Comparison of ENCODE assay signal across 9 mouse cellular contexts in genomic region chr2:164996848-164997720, GRCm38 (mm10). TPM values are rescaled to one million over a fixed set of nuclear protein-coding genes. Genes with fewer than 3 reads are reported as not detected.
DNase-seq lines count a peak whose midpoint lies in the region; ATAC-seq and TF ChIP-seq lines count a peak whose summit lies in the region.
"Had no signal": no experiment of that assay in that cellular context is flagged by ENCODE, and none has a peak within 500 bp of the region (broad histone marks: within the 10 kb centered on the region; RNA-seq: fewer than 3 reads in every experiment).

No protein-coding gene starts in this region.

- ATAC-seq in hindbrain, embryonic 15.5 days (ENCODE audit: low FRiP score, low read depth): no peak
- no peak for ATAC-seq in midbrain, embryonic 12.5 days (ENCODE audit: low FRiP score, low read depth)
- no peak for ATAC-seq in granulocyte monocyte progenitor cell, adult 5-6 weeks (replicated peaks; ENCODE audit: poor library complexity, severe bottlenecking)

- peak overlapping the region; percentile 48 for H3K4me2 ChIP-seq in hindbrain, embryonic 15.5 days
- peak overlapping the region; percentile 43 for H3K4me2 ChIP-seq in midbrain, embryonic 12.5 days (replicated peaks)

- H3K4me3 ChIP-seq in heart, adult 2 months: peak overlapping the region; percentile 55
- peak overlapping the region; percentile 53 for H3K4me3 ChIP-seq in embryonic facial prominence, embryonic 10.5 days
- peak overlapping the region; percentile 14 for H3K4me3 ChIP-seq in hindbrain, embryonic 15.5 days
- H3K4me3 ChIP-seq in midbrain, embryonic 12.5 days: peak overlapping the region; percentile 28

- intact Hi-C loops in heart, adult 2 months (cut with DNase I): no loop called here
- intact Hi-C loops in heart, postnatal 25 days (cut with DNase I): no loop called here

- no peaks in the 10 kb centered on the region for H3K9me3 ChIP-seq in embryonic facial prominence, embryonic 10.5 days
- no peaks in the 10 kb centered on the region for H3K9me3 ChIP-seq in hindbrain, embryonic 15.5 days
- H3K9me3 ChIP-seq in midbrain, embryonic 12.5 days: no peaks in the 10 kb centered on the region
- H3K9me3 ChIP-seq: G1E had no signal

- WGBS in heart, adult 2 months: 10% methylated on average over 49 of the region's 49 CpGs
- 8% methylated on average over 49 of the region's 49 CpGs for WGBS in embryonic facial prominence, embryonic 10.5 days
- 12% methylated on average over 48 of the region's 49 CpGs for WGBS in hindbrain, embryonic 15.5 days
- WGBS in midbrain, embryonic 12.5 days: 11% methylated on average over 49 of the region's 49 CpGs

- peak overlapping the region; percentile 40; the same call in 1 of the 2 replicates for H3K27ac ChIP-seq in heart, adult 2 months
- H3K27ac ChIP-seq in embryonic facial prominence, embryonic 10.5 days (replicated peaks): no peak overlapping the region
- H3K27ac ChIP-seq in hindbrain, embryonic 15.5 days (replicated peaks): no peak overlapping the region
- no peak overlapping the region for H3K27ac ChIP-seq in midbrain, embryonic 12.5 days (replicated peaks)

- peak overlapping the region; percentile 63 for H3K9ac ChIP-seq in heart, adult 2 months (ENCODE audit: low read depth, low read length)
- peak overlapping the region; percentile 20; the same call in 1 of the 2 replicates for H3K9ac ChIP-seq in hindbrain, embryonic 15.5 days
- peak overlapping the region; percentile 4; the same call in 1 of the 2 replicates for H3K9ac ChIP-seq in midbrain, embryonic 12.5 days (replicated peaks)

- peak; percentile 7 to 38 for DNase-seq in heart, adult 2 months
- no peak for DNase-seq in heart, postnatal 25 days (ENCODE audit: low spot score)
- peak; percentile 35 for DNase-seq in embryonic facial prominence, embryonic 10.5 days (ENCODE audit: low spot score)
- no peak for DNase-seq in natural killer cell, adult 2 months (ENCODE audit: low spot score in 2 of 2)
- no peak for DNase-seq in spleen, postnatal 10 days (ENCODE audit: low spot score in 2 of 2)

- H3K27me3 ChIP-seq in heart, adult 2 months (ENCODE audit: control insufficient read depth, insufficient read depth, low read length): peaks cover 5% of the 10 kb centered on the region; the same call in 1 of the 2 replicates
- peaks cover 82% of the 10 kb centered on the region for H3K27me3 ChIP-seq in embryonic facial prominence, embryonic 10.5 days (replicated peaks; ENCODE audit: low read depth, poor library complexity, severe bottlenecking)
- no peaks in the 10 kb centered on the region for H3K27me3 ChIP-seq in hindbrain, embryonic 15.5 days
- H3K27me3 ChIP-seq in midbrain, embryonic 12.5 days: peaks cover 67% of the 10 kb centered on the region

- TF ChIP-seq POLR2A in heart, adult 2 months (IDR thresholded peaks at IDR 0.05; ENCODE audit: insufficient read depth, low read depth, low read length): no peak

- no peaks in the 10 kb centered on the region for H3K36me3 ChIP-seq in heart, adult 2 months (ENCODE audit: control insufficient read depth, insufficient read depth, low read length)
- peaks cover 36% of the 10 kb centered on the region for H3K36me3 ChIP-seq in embryonic facial prominence, embryonic 10.5 days (replicated peaks)
- H3K36me3 ChIP-seq in hindbrain, embryonic 15.5 days: peaks cover 50% of the 10 kb centered on the region
- peaks cover 34% of the 10 kb centered on the region for H3K36me3 ChIP-seq in midbrain, embryonic 12.5 days

- TF ChIP-seq EP300 in heart, adult 2 months (IDR thresholded peaks at IDR 0.05; ENCODE audit: insufficient read depth, low read depth, low read length): no peak

- no peak for TF ChIP-seq CTCF in heart, adult 2 months (IDR thresholded peaks at IDR 0.05)

- no peaks in the 10 kb centered on the region for H3K79me2 ChIP-seq in heart, adult 2 months (replicated peaks; ENCODE audit: control insufficient read depth, insufficient read depth, low read length)

- peaks cover 6% of the 10 kb centered on the region for H3K4me1 ChIP-seq in heart, adult 2 months (ENCODE audit: control insufficient read depth, insufficient read depth, low read length)
- H3K4me1 ChIP-seq in embryonic facial prominence, embryonic 10.5 days: peaks cover 22% of the 10 kb centered on the region
- H3K4me1 ChIP-seq in hindbrain, embryonic 15.5 days (replicated peaks): peaks cover 17% of the 10 kb centered on the region
- H3K4me1 ChIP-seq in midbrain, embryonic 12.5 days: peaks cover 16% of the 10 kb centered on the region

RNA-seq across cellular contexts. Expression of gene Slc12a5, which starts 36.5 kb away (rescaled TPM):
- total RNA-seq in heart, adult 2 months (2021): 1 to 10 TPM; 2.2 to 2.3 TPM
- polyA plus RNA-seq in heart, adult 2 months (2012; rRNA removed): 1.5 TPM in 2 replicates
- total RNA-seq in heart, postnatal 25 days (2021): under 1 TPM; 0.65 to 0.81 TPM
- polyA plus RNA-seq in embryonic facial prominence, embryonic 10.5 days (2016; fragmentation: Nextera tagmentation; extraction: Ambion mirVana): 1.5 and 1.7 TPM in 2 replicates
- 55.2 and 60.5 TPM in 2 replicates for polyA plus RNA-seq in hindbrain, embryonic 15.5 days (2015; fragmentation: Nextera tagmentation; extraction: Ambion mirVana)
- 8.1 and 9.9 TPM in 2 replicates for polyA plus RNA-seq in midbrain, embryonic 12.5 days (2016; fragmentation: Nextera tagmentation; extraction: Ambion mirVana)
- total RNA-seq in granulocyte monocyte progenitor cell, adult 5-6 weeks (2014; fragmentation: Nextera tagmentation): 0.21 TPM in 1 of 2 replicates, not detected in the other
- total RNA-seq in granulocyte monocyte progenitor cell, adult 5-6 weeks (2017): 0.43 TPM in 1 of 2 replicates, not detected in the other

RNA-seq across cellular contexts. Expression of gene Ncoa5, which starts 37.6 kb away (rescaled TPM):
- total RNA-seq in heart, adult 2 months (2021): 10 to 100 TPM; 18.6 to 20.6 TPM
- 16.4 and 21.2 TPM in 2 replicates for polyA plus RNA-seq in heart, adult 2 months (2012; rRNA removed)
- 10 to 100 TPM; 19.1 to 19.5 TPM for total RNA-seq in heart, postnatal 25 days (2021)
- polyA plus RNA-seq in embryonic facial prominence, embryonic 10.5 days (2016; fragmentation: Nextera tagmentation; extraction: Ambion mirVana): 98.9 TPM in 2 replicates
- 95.1 and 99.3 TPM in 2 replicates for polyA plus RNA-seq in hindbrain, embryonic 15.5 days (2015; fragmentation: Nextera tagmentation; extraction: Ambion mirVana)
- polyA plus RNA-seq in midbrain, embryonic 12.5 days (2016; fragmentation: Nextera tagmentation; extraction: Ambion mirVana): 141 and 148 TPM in 2 replicates
- 31.9 and 38.5 TPM in 2 replicates for total RNA-seq in granulocyte monocyte progenitor cell, adult 5-6 weeks (2014; fragmentation: Nextera tagmentation)
- 35.0 and 38.3 TPM in 2 replicates for total RNA-seq in granulocyte monocyte progenitor cell, adult 5-6 weeks (2017)

RNA-seq across cellular contexts. Expression of gene Mmp9, which starts 56.5 kb away (rescaled TPM):
- under 1 TPM; 0.93 to 0.99 TPM for total RNA-seq in heart, adult 2 months (2021)
- 3.5 and 5.1 TPM in 2 replicates for polyA plus RNA-seq in heart, adult 2 months (2012; rRNA removed)
- total RNA-seq in heart, postnatal 25 days (2021): under 1 TPM; 0.55 to 0.61 TPM
- polyA plus RNA-seq in embryonic facial prominence, embryonic 10.5 days (2016; fragmentation: Nextera tagmentation; extraction: Ambion mirVana): 0.28 and 0.77 TPM in 2 replicates
- 27.0 and 37.2 TPM in 2 replicates for polyA plus RNA-seq in hindbrain, embryonic 15.5 days (2015; fragmentation: Nextera tagmentation; extraction: Ambion mirVana)
- polyA plus RNA-seq in midbrain, embryonic 12.5 days (2016; fragmentation: Nextera tagmentation; extraction: Ambion mirVana): 6.2 and 7.5 TPM in 2 replicates
- total RNA-seq in granulocyte monocyte progenitor cell, adult 5-6 weeks (2014; fragmentation: Nextera tagmentation): 0.95 TPM in 1 of 2 replicates, not detected in the other
- 10.0 and 10.7 TPM in 2 replicates for total RNA-seq in granulocyte monocyte progenitor cell, adult 5-6 weeks (2017)

RNA-seq across cellular contexts. Expression of gene Cd40, which starts 58.3 kb away (rescaled TPM):
- 1 to 10 TPM; 2.0 to 2.2 TPM for total RNA-seq in heart, adult 2 months (2021)
- 4.6 and 7.1 TPM in 2 replicates for polyA plus RNA-seq in heart, adult 2 months (2012; rRNA removed)
- total RNA-seq in heart, postnatal 25 days (2021): 1 to 10 TPM; 1.9 to 3.6 TPM
- polyA plus RNA-seq in embryonic facial prominence, embryonic 10.5 days (2016; fragmentation: Nextera tagmentation; extraction: Ambion mirVana): 5.0 and 6.2 TPM in 2 replicates
- polyA plus RNA-seq in hindbrain, embryonic 15.5 days (2015; fragmentation: Nextera tagmentation; extraction: Ambion mirVana): 5.6 and 6.9 TPM in 2 replicates
- polyA plus RNA-seq in midbrain, embryonic 12.5 days (2016; fragmentation: Nextera tagmentation; extraction: Ambion mirVana): 4.8 and 6.8 TPM in 2 replicates
- not detected in 2 replicates for total RNA-seq in granulocyte monocyte progenitor cell, adult 5-6 weeks (2014; fragmentation: Nextera tagmentation)
- total RNA-seq in granulocyte monocyte progenitor cell, adult 5-6 weeks (2017): not detected in 2 replicates
- polyA plus RNA-seq: G1E had no signal

Comparison
In these comparisons a context has a peak if more than half of its experiments do, and no peak if none do; other contexts are left out.
1. DNase-seq: peak in heart, adult 2 months (2 of 2) and embryonic facial prominence, embryonic 10.5 days (single experiment); none in heart, postnatal 25 days (single experiment), natural killer cell, adult 2 months (0 of 2) and spleen, postnatal 10 days (0 of 2).
2. H3K9ac ChIP-seq: peak in every context shown above with its lines; median percentile 63 in heart, adult 2 months; 20 in hindbrain, embryonic 15.5 days; 4 in midbrain, embryonic 12.5 days.
3. Peak in every context shown above with its lines, with median percentiles within 50 percentile points of each other: H3K4me3 ChIP-seq.